Mouse (Mus musculus): Measurements from ENCODE around the gene Itgb6. TPM values are rescaled to one million over a fixed set of nuclear protein-coding genes. Genes with fewer than 3 reads are reported as not detected.

The Itgb6 gene
- polyA plus RNA-seq (2016; fragmentation: Nextera tagmentation; extraction: Ambion mirVana), result 0.10 TPM in 1 of 2 replicates, not detected in the other

DNA sequence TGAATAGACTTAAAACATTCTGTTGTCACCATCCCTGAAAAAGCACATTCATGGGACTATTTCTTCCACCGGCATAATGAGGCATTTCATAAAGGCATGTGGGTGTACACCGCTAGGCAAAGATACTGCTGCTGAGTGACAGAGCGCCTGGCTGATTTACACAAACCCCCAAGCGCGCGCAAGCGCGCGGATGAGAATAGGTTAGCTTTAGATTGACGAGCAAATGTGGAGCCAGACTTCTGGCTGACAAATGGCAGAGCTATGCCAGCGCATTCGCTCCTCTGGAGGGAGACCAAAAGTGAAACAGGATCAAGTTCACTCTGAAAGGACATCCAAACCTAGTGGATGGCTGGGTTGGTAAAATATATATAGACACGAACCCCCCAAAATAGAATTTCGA lies at the start of gene Itgb6:
Itgb6 (minus strand) TSS at position 130 of the 400 bp plus-strand sequence.
- peaks cover 5% of the 10 kb centered on the region for H3K27me3 ChIP-seq
- H3K4me1 ChIP-seq, result no peaks in the 10 kb centered on the region
- H3K36me3 ChIP-seq, result no peaks in the 10 kb centered on the region
- H3K9me3 ChIP-seq, result no peaks in the 10 kb centered on the region
- no peak within 1 kb of the TSS for H3K9ac ChIP-seq (replicated peaks)
- no peak within 1 kb of the TSS for H3K27ac ChIP-seq (replicated peaks)
- WGBS, result 79% methylated on average over 14 of the region's 14 CpGs
- H3K4me2 ChIP-seq (replicated peaks), result no peak within 1 kb of the TSS
- ATAC-seq (ENCODE audit: low FRiP score, low read depth), result peak; percentile 60; the same call in 1 of the 2 replicates
- no peak within 1 kb of the TSS for H3K4me3 ChIP-seq

DNA sequence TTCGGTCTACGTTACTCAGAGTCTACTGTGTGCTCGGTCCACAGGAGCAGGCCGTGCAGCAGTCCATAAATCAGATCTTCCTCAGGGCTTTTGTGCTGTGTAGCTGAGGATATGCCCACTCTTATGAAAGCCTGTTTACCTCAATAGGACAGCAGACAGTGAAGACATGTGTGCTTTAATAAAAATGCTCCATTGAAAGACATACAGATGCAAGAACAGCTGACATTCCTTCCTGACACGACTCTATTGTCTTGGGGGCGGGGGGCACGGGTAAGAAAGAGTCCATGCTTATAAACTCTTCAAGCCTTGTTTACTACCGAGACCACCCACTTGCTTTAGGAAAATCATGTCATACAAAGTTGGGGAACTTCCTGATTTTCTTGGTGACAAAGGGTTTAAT lies 44.0 kb upstream of the Itgb6 start:
- ATAC-seq (ENCODE audit: low FRiP score, low read depth), result no peak
- Histone ChIP-seq H3K27ac (replicated peaks) (no peak overlapping the region), H3K36me3 (0 out of 2 replicates have a peak, but pooled peaks cover 5% of the 10 kb centered on the region), H3K27me3 (no peaks in the 10 kb centered on the region), H3K4me3 (no peak overlapping the region), H3K4me2 (replicated peaks) (no peak overlapping the region), H3K9me3 (peaks cover 10% of the 10 kb centered on the region; the same call in 1 of the 2 replicates), H3K9ac (replicated peaks) (no peak overlapping the region), H3K4me1 (no peaks in the 10 kb centered on the region)
- 75% methylated on average over 8 of the region's 8 CpGs for WGBS

DNA sequence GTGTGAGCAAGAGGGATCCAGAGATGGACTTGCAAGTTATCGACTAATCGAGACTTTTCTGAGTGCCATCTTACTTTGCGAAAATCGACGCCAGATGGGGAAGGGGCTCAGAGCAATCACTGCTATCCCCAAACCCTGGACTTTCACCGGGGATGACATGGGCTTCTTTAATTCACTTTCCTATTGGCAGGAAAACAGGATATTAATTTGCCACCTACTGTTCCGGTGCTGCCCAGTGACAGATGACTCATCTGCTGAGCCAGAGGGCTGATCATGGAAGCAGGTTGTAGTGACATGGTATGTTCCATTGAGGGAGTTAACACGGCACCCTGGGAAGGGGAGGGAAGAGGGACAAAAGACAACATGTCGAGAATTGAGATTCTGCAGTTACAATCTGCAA lies 33.8 kb upstream of the Itgb6 start:
- Histone ChIP-seq H3K4me2 (replicated peaks) (no peak overlapping the region), H3K4me1 (no peaks in the 10 kb centered on the region), H3K27ac (replicated peaks) (no peak overlapping the region), H3K4me3 (no peak overlapping the region), H3K27me3 (no peaks in the 10 kb centered on the region), H3K36me3 (no peaks in the 10 kb centered on the region), H3K9ac (replicated peaks) (no peak overlapping the region), H3K9me3 (no peaks in the 10 kb centered on the region)
- WGBS, result 89% methylated on average over 9 of the region's 9 CpGs
- no peak for ATAC-seq (ENCODE audit: low FRiP score, low read depth)

DNA sequence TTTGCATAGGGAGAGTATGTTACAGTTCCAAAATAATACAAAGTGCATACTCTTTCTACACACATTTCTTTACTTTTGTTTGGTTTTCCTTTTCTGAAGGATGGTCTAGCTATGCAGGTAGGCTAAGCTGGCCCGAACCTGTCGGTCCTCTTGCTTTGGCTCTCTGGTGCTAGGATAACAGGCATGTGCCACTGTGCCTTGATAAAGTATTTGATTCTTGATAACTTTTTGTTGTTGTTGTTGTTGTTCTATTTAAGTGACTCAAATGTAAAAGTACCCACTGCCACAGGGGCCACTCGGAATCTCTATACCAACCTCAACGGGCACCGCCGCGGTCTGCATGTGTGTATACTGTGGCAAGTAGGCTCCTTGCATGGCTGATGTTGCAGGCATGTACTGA lies 32.7 kb upstream of the Itgb6 start:
- ATAC-seq (ENCODE audit: low FRiP score, low read depth), result no peak

DNA sequence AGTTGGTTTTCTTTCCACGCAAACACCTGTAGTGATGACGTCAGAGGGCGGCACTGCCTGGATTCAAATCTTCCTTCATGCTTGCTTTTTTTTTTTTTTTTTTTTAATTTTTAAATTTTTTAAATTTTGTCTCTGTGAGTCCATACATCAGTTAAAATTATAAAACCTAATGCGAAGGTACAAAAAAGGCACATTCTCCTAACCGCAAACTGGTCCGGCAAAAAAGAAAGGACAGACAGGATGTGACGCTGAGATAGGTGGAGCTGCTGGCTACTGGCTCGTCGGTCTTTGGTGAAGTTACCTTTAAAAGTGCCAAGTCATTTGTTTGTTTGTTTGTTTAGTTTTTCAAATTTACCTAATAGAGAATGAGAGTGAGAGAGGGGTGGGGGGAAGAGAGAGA lies 28.8 kb upstream of the Itgb6 start:
- WGBS, result 94% methylated on average over 9 of the region's 9 CpGs
- H3K36me3 ChIP-seq, result no peaks in the 10 kb centered on the region
- no peak for ATAC-seq (ENCODE audit: low FRiP score, low read depth)
- H3K9me3 ChIP-seq, result no peaks in the 10 kb centered on the region
- H3K27ac ChIP-seq (replicated peaks), result no peak overlapping the region
- no peaks in the 10 kb centered on the region for H3K4me1 ChIP-seq
- no peak overlapping the region for H3K4me3 ChIP-seq
- no peak overlapping the region for H3K4me2 ChIP-seq (replicated peaks)
- no peaks in the 10 kb centered on the region for H3K27me3 ChIP-seq
- no peak overlapping the region for H3K9ac ChIP-seq (replicated peaks)

More for the DNA sequence above, 32.7 kb upstream of the Itgb6 start:
- no peak overlapping the region for H3K27ac ChIP-seq (replicated peaks)
- no peaks in the 10 kb centered on the region for H3K27me3 ChIP-seq
- H3K36me3 ChIP-seq, result no peaks in the 10 kb centered on the region
- WGBS, result 98% methylated on average over 7 of the region's 7 CpGs
- H3K9ac ChIP-seq (replicated peaks), result no peak overlapping the region
- no peaks in the 10 kb centered on the region for H3K9me3 ChIP-seq
- H3K4me2 ChIP-seq (replicated peaks), result no peak overlapping the region
- H3K4me1 ChIP-seq, result no peaks in the 10 kb centered on the region
- H3K4me3 ChIP-seq, result no peak overlapping the region

DNA sequence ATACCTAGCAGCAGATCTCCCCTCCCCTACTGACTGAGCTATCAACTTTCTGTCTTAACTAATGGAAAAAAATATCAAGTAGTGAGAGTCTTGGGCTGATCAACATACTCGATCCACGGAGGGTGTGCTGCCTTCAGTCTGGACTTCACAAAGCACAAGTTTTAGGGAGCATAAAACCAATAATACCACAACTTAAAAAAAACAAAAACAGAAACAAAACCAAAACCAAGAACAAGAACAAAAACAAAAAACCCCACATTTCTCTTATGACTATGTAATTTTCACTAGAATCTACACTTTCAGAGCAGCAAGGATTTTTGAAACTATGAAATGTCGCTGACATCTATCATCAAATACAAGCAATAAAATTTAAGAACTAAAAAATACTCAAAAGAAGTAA lies 28.1 kb upstream of the Itgb6 start:
- no peak for ATAC-seq (ENCODE audit: low FRiP score, low read depth)
- no peaks in the 10 kb centered on the region for H3K4me1 ChIP-seq
- no peaks in the 10 kb centered on the region for H3K27me3 ChIP-seq
- H3K4me2 ChIP-seq (replicated peaks), result no peak overlapping the region
- no peak overlapping the region for H3K4me3 ChIP-seq
- no peaks in the 10 kb centered on the region for H3K9me3 ChIP-seq
- H3K27ac ChIP-seq (replicated peaks), result no peak overlapping the region
- H3K36me3 ChIP-seq, result no peaks in the 10 kb centered on the region
- 89% methylated on average over 3 of the region's 3 CpGs for WGBS
- H3K9ac ChIP-seq (replicated peaks), result no peak overlapping the region

DNA sequence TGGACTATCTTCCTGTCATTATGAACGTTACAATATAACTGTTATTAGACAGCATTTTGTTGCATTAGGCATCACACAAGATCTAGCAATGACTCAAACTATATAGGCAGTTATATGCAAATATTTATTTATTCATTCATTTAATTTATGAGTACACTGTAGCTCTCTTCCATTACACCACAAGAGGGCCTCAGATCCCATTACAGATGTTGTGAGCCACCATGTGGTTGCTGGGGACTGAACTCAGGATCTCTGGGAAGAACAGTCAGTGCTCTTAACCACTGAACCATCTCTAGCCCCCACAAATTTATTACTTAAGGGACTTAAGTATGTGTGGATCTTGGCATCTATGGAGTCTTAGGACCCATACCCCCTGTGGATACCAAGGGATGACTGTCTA lies 26.1 kb upstream of the Itgb6 start:
- no peak for ATAC-seq (ENCODE audit: low FRiP score, low read depth)
- WGBS, result 87% methylated on average over 1 of the region's 1 CpGs
- H3K9ac ChIP-seq (replicated peaks), result no peak overlapping the region

DNA sequence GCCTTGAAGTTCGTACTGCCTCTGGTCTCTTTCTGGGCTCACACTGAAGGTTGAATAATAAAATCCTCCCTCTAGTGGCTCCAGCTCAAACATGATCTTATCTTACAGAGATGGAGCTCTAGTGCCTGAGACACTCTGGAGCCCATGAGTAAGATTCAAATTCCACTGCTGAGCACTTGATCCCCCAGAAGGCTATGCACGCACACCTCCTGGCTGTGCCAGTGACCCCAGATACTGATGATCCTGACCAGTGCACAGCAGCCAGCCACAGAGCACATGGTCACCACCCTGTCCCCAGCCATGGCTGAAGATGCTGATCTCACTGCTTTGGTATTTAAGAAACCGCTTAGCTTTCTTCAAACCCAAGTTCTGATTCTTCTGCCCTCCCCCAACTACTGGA lies 25.1 kb upstream of the Itgb6 start:
- Histone ChIP-seq H3K4me2 (replicated peaks) (no peak overlapping the region), H3K36me3 (no peaks in the 10 kb centered on the region), H3K9me3 (no peaks in the 10 kb centered on the region), H3K27me3 (no peaks in the 10 kb centered on the region), H3K4me3 (no peak overlapping the region), H3K27ac (replicated peaks) (no peak overlapping the region), H3K4me1 (no peaks in the 10 kb centered on the region), H3K9ac (replicated peaks) (no peak overlapping the region)
- whole genome bisulfite sequencing, result 71% methylated on average over 3 of the region's 3 CpGs
- no peak for ATAC-seq (ENCODE audit: low FRiP score, low read depth)

More for the DNA sequence above, 26.1 kb upstream of the Itgb6 start:
- no peaks in the 10 kb centered on the region for H3K36me3 ChIP-seq
- no peaks in the 10 kb centered on the region for H3K27me3 ChIP-seq
- no peak overlapping the region for H3K4me2 ChIP-seq (replicated peaks)
- H3K4me1 ChIP-seq, result no peaks in the 10 kb centered on the region
- no peak overlapping the region for H3K4me3 ChIP-seq
- H3K9me3 ChIP-seq, result no peaks in the 10 kb centered on the region
- no peak overlapping the region for H3K27ac ChIP-seq (replicated peaks)

DNA sequence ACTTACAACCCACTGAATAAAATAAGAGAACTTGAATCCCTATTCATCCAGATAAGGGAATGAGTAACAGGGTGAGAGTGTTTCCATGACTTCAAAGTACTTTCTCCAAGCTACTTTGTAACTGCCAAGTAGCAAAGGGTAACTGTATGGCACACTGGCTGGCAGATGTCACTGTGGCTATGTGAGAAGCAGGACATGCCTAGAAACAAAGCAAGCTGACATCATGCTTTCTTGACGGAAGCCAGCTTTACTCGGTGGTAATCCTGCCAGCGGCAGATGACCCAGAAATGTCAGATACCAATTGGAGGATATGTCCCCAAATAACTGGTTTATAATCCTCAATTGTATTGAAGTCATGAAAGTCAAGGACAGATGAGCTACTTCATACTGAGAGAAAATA lies 22.2 kb upstream of the Itgb6 start:
- no peak for ATAC-seq (ENCODE audit: low FRiP score, low read depth)

DNA sequence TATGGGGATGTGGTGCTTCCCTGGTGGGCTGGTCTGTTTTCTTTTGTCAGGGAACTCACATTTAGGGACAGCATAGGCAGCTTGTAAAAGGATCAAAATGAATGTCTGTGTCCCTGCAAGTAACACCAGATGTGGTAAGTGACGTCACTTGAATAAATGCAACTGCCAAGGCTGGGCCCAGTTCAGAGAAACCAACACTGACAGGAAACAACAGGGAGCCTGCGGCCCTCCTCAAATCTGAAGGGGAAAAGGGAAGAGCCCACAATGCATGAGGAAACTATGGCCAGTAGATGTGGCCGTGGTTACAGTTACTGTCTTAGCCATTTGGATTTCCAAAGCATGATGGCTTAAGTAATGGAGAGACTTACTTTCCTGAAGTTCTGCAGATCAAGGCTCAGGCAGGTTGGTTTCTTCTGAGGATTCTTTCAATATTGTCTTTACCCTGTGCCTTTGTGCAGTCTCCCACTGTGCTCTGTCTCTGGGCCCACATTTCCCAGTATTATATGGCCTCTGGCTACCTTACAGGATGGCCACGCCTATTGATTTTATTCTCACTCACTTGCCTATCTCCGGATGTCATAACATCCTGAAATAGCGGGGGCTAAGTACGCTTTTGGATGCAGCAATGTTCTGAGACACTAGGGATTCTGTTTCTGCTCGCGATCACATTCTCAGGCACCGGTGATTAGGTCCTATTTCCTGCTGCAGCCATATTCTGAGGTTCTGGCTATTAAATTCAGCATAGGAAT lies 17.1 kb upstream of the Itgb6 start:
- ATAC-seq (ENCODE audit: low FRiP score, low read depth), result no peak
- Histone ChIP-seq H3K36me3 (no peaks in the 10 kb centered on the region), H3K27me3 (no peaks in the 10 kb centered on the region), H3K27ac (replicated peaks) (no peak overlapping the region), H3K4me2 (replicated peaks) (no peak overlapping the region), H3K4me3 (no peak overlapping the region), H3K9me3 (no peaks in the 10 kb centered on the region), H3K9ac (replicated peaks) (no peak overlapping the region), H3K4me1 (no peaks in the 10 kb centered on the region)
- WGBS, result 87% methylated on average over 10 of the region's 10 CpGs

More for the DNA sequence above, 22.2 kb upstream of the Itgb6 start:
- WGBS, result 44% methylated on average over 3 of the region's 3 CpGs
- Histone ChIP-seq H3K9me3 (no peaks in the 10 kb centered on the region), H3K36me3 (no peaks in the 10 kb centered on the region), H3K4me2 (replicated peaks) (no peak overlapping the region), H3K27me3 (no peaks in the 10 kb centered on the region), H3K27ac (replicated peaks) (no peak overlapping the region), H3K4me3 (no peak overlapping the region), H3K4me1 (no peaks in the 10 kb centered on the region), H3K9ac (replicated peaks) (no peak overlapping the region)

DNA sequence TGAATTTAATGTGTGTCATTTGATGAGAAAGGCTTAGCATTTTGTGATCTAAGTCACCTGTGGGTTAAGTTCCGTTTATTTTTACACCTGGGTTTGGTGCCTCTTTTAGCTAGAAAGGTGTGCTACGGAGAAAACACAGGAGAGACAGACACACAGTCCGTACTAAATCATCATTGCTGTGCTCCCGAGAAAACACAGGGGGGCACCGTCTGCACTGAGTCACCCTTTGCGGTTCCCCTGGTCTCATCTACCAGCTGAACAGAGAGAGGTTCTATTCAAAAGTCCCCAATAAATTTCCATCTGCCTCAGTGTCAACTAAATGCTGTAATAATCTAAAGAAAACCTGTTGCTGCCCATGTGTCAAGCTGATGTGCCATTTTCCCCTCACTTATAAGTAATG lies 8.5 kb upstream of the Itgb6 start:
- H3K4me1 ChIP-seq, result no peaks in the 10 kb centered on the region
- H3K4me2 ChIP-seq (replicated peaks), result no peak overlapping the region
- no peak overlapping the region for H3K27ac ChIP-seq (replicated peaks)
- 0 out of 2 replicates have a peak, but pooled peaks cover 3% of the 10 kb centered on the region for H3K27me3 ChIP-seq
- no peak for ATAC-seq (ENCODE audit: low FRiP score, low read depth)
- no peaks in the 10 kb centered on the region for H3K9me3 ChIP-seq
- WGBS, result 42% methylated on average over 6 of the region's 6 CpGs
- no peak overlapping the region for H3K4me3 ChIP-seq
- no peaks in the 10 kb centered on the region for H3K36me3 ChIP-seq
- H3K9ac ChIP-seq (replicated peaks), result no peak overlapping the region

DNA sequence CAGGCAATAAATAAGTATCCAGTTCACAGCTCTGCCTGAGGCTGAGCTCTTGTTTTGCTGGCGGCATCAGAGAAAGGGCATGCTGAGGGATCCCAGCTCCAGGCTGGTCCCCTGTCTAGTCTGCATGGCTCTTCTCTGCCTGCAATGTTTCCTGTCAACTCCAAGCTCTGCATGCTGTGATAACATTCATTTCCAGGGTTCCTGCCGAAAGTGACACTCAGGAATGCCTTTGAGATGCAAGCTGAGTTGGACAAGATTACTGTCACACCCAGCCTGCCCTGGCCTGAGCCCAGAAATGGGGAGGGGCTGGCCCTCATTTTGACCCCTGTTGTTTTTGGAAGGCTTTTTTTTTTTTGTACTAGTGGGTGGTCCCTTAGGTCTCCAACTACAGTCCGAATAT lies 7.6 kb upstream of the Itgb6 start:
- H3K9me3 ChIP-seq, result no peaks in the 10 kb centered on the region
- no peak overlapping the region for H3K27ac ChIP-seq (replicated peaks)
- no peak overlapping the region for H3K4me3 ChIP-seq
- no peak for ATAC-seq (ENCODE audit: low FRiP score, low read depth)
- no peaks in the 10 kb centered on the region for H3K36me3 ChIP-seq
- H3K4me2 ChIP-seq (replicated peaks), result no peak overlapping the region
- 0 out of 2 replicates have a peak, but pooled peaks cover 3% of the 10 kb centered on the region for H3K27me3 ChIP-seq
- WGBS, result 21% methylated on average over 3 of the region's 3 CpGs
- H3K4me1 ChIP-seq, result no peaks in the 10 kb centered on the region
- no peak overlapping the region for H3K9ac ChIP-seq (replicated peaks)

All from midbrain, embryonic 12.5 days (tissue).